Mouse (Mus musculus): ENCODE measurements around the gene Cdcp2.
A peak's percentile ranks its signal among the peaks of the same experiment; 100 is the strongest.
"Not testable (repeated sequence)": the region's sequence is repeated elsewhere in the genome, so short reads cannot be mapped to it uniquely, and the experiment has no call there.

Cdcp2 gene

DNA sequence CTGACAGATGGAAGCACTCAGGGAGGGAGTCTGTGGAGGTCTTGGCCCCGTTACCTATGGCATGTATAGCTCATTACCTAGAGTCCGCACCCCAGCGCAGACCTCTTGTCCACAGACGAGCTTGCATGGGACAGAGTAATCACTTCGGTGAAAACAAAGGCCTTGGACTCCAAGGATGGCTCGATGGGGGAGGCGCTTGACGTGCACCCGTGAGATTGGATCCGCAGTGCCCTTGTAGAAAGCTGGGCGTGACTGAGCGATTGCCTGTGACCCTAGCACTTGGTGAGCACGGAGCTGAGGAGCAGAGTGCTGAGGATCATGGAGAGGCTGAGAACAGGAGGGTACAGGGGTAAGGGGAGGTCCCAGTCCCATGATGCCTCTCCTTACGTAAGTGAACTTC is 5.0 kb upstream of the Cdcp2 start:
- DNase-seq (ENCODE audit: low spot score in 2 of 2), result no peak

DNA sequence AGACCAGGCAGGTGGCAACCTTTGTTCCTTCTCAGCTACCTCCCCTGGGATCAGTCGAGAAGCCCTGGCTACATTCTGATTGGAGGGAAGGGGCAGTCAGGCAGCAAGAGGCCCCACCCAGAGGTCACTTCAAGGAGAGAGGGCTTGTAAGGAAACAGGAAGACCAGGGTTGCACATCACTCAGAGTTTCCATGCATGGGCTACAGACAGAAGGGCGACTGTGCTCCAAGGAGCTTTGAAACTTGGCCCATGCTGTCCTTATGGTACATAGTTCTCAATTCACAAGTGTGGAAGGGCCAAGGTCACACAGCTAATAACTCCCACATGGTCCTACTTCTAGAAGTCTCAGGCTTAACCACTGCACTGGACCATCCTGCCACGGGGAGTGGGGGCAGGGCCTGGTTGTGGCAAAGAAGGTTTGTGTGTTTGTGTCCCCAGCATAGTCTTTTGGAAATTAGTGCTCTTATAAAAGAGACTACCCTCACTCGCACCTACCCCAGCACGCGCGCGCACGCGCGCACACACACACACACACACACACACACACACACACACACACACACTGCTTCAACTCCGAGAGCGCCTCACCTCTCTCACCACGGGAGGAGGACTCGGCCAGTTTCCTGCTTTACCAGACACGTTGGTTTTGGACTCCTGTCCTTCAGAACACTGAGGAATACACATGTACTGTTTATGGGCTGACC is 2.1 kb upstream of the Cdcp2 start:
- no peak for DNase-seq (ENCODE audit: low spot score in 2 of 2)

DNA sequence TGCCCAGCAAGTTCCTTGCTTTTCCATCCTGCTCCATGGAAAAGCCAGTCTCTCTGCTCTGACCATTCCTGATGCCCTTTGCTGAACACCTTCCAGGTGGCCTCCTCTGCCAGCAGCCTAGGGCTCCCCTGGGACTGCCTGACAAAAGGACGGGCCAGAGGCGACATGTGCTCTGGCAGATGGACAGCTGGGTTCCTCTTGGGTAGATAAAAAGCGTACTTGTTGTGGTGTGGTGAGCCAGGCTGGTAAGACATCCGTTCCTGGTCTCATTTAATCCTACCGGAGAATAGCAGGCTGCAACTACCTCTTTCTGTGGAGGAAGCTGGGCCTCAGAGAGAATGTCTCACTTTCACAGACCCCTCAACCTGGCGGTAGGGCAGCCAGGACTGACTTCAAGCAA is 648 bp upstream of the Cdcp2 start:
- no peak for DNase-seq (ENCODE audit: low spot score in 2 of 2)

DNA sequence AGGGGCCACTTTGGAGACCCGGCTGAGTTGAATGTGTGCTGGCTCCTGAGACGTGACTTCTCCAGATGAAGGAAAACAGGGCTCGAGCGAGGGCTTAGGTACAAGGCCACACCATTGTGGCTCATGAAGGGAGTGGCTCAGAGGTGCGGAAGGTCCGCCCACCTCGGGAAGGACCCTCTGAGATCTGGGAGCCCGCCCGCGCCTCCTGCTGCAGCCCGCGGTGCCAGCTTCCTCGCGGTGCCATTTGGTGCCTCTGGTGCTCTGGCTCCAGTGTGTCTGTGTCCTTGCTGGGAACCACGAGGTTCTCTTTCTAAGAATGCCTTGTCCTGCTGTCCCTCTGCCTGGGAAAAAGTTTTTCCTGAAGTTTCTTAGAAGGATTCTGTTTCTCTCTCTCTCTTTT is 1.2 kb downstream of the Cdcp2 start:
- no peak for DNase-seq (ENCODE audit: low spot score in 2 of 2)

DNA sequence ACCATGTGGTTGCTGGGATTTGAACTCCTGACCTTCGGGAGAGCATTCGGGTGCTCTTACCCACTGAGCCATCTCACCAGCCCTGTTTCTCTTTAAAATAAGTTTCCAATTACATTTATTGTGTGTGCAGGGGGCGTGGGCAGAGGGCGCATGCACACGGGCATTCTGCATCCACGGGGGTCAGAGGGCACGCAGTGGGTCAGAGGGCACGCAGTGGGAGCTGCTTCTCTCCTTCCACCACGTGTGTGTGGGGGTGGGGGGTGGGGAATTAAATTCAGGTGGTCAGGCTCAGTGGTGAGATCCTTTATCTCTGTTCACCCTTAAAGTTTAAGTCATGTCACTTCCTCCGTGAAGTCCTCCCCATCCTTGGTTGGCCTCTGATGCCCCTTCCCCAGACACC is 1.7 kb downstream of the Cdcp2 start:
- DNase-seq (ENCODE audit: low spot score in 2 of 2), result no peak

DNA sequence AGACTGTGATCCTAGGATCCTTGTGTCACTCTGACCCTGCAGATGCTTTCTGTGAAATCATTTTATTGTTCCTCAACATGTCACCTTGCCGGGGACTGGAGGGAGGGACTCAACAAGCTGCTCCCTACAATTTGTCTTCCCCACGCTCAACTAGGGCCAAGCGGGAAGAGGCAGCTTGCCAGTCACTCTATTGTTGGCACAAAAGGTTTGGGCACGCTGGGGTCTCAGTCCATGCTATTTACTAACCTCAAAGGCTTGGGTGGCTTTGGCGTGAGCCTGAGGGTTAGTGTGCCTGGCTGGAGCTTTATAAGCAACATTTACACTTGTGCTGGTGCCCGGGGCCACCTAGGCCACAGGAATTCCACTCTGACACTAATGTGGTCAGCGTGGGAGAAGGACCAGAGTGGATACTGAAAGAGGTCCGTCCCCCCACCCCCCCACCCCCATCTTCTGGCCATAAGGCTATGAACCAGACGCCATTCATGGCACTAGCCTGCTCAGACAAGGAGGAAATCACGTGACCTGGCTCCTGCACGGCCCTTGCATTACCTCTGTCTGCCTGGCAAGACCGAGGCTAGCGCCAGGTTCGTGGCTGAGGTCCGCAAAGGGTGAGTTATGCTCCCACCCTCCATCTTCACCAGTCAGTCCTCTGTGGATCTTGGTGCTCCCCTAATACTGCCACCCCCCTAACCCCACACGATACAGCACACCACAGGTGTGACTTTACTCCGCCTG is 2.3 kb downstream of the Cdcp2 start:
- no peak for DNase-seq (ENCODE audit: low spot score in 2 of 2)

DNA sequence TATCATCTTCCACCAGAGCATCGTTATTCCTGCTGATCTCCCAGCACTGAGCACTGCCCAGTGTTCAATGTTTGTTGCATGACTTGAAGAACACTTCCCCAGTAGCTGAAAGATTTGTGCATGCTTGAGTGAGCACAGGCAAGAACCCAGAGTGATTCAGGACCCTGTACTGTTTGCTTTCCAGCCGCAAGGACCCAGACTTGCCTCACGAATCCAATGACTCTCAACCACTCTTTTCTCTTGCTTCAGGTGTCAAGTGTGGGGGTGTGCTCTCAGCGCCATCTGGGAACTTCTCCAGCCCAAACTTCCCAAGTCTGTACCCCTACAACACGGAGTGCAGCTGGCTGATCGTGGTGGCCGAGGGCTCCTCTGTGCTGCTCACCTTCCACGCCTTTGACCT is 5.5 kb downstream of the Cdcp2 start:
- no peak for DNase-seq (ENCODE audit: low spot score in 2 of 2)

DNA sequence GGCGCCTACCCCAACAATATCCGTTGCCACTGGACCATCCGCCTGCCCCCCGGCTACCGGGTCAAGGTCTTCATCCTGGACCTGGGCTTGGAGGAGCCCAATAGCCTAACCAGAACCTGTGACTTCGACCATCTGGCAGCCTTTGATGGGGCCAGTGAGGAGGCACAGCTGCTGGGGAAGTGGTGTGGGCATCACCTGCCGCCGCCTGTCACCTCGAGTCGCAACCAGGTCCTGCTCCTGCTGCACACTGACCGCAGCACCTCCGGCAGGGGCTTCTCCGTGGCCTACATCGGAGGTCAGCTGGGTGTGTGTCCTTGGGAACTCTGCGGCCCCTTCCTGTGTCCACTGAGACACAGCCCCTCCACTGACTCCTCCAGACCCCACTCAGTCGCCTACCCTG is 10.1 kb downstream of the Cdcp2 start:
- DNase-seq (ENCODE audit: low spot score in 2 of 2), result no peak

DNA sequence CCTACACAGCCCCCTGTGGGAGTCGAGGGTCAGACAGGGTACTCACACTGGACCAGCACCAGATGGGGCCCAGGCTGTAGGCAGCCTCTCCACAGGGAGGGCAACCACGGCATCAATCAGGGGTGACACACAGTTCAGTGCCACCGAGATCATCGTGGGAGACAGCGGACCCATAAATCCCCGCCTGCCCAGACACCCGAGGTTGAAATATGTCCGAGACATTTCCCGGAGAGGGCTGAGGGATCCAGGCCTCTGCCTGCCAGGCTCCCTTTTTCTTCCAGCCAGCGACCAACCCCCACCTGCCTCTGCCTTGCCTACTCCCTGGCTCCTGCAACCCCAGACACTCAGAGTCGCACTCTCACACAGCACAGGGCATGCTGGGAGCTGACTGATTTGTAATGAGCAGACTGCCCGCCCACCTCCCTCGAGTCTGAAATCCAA is 11.6 kb downstream of the Cdcp2 start:
- no peak for DNase-seq (ENCODE audit: low spot score in 2 of 2)

DNA sequence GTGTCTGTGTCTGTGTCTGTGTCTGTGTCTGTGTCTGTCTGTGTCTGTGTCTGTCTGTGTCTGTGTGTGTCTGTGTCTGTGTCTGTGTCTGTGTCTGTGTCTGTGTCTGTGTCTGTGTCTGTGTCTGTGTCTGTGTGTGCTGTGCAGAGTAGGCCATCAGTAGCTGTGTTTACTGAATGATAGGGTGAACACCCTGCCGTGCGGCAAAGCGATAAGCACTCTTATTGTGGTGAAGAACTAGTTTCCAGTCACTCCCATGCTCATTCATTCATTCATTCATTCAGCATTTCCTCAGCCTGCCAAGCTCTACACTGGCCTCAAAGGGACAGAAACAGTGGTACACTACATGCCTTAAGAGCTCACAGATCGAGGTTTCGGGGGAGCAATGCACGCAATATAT is 12.5 kb downstream of the Cdcp2 start:
- DNase-seq (ENCODE audit: low spot score in 2 of 2), result not testable (repeated sequence)

DNA sequence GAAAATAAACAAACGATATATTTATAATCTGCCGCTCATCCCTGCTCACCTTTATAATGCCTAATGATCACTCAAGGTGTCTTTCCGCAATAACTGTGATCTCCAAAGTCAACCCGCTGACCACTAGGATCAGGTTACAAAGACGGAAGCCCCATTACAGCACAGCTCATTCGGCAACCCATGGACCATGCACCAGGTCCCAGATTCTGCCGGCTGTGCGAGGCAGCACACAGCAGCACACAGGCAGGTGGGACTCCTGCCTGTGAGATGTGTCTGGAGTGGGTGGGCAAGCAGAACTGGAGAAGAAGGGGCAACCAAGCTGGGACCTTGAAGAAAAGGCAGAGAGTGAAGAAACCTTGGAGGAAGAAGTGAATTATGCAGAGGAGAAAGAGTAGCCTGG is 17.6 kb downstream of the Cdcp2 start:
- DNase-seq (ENCODE audit: low spot score in 2 of 2), result no peak

DNA sequence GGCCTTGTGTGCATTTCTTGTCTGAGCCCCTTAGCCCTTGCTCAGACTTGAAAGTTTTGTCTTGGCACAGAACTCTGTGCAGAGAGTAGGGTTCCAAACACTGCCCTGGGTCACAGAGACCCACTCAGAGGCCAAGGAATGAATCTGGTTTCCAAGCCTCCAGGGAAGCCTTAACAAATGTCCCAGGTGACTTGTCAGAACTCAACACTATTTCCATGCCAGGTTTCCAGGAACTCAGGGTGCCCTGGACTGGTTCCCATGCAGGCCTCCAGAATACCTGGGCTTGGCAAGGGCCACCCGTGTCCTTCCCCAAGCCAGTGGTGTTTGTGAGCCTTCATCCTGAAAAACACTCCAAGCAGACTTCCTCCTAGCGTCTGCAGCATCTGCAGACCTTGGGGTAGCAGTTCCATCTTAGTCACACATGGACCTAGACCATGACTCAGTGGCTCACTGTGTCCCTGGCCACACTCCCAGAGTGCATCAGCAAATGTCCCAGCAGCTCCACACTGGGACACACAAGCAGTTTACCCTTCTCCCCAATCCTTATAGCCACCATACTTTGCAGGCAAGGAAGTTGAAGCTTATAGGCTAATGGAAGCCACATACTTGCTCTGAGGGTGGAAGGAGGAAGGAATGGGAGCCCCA is 21.2 kb downstream of the Cdcp2 start:
- DNase-seq (ENCODE audit: low spot score in 2 of 2), result no peak

DNA sequence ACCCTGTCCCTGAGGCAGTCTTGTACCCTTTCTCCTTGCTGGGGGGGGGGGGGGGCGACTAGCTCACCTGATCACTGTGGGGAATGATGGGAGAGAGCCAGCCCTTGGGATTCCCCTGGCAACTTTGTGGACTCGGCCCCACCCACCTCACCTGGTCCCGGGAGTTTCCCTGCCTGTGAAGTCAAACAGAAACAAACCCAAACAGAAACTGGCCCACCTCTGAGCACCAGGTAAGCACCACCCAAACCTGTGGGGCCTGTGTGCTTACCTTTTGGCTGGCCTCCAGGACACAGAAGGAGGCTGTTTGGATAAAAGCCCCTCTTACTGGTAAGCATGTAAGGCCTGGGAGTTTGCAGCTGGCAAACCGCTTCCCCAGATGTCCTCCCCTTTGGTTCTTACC is 22.4 kb downstream of the Cdcp2 start:
- no peak for DNase-seq (ENCODE audit: low spot score in 2 of 2)

DNA sequence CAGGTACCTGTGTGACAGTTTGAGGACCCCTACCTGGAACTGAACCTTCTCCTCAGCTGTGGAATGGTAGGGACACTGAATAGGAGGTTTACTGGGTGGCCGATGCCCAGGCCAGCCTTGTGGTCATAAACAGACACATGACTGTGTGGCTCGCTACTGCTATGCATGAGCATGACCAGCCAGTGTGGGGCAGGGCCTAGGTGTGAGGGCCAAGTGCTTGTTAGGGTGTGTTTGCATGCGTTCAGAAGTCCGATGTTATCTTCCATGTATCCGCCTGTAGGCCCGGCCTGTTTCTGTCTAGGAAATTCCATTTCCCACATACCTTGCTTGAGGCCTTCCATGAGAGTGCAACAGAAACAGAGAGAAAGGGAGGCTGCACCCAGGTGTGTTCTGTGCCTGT is 24.0 kb downstream of the Cdcp2 start:
- DNase-seq (ENCODE audit: low spot score in 2 of 2), result no peak

DNA sequence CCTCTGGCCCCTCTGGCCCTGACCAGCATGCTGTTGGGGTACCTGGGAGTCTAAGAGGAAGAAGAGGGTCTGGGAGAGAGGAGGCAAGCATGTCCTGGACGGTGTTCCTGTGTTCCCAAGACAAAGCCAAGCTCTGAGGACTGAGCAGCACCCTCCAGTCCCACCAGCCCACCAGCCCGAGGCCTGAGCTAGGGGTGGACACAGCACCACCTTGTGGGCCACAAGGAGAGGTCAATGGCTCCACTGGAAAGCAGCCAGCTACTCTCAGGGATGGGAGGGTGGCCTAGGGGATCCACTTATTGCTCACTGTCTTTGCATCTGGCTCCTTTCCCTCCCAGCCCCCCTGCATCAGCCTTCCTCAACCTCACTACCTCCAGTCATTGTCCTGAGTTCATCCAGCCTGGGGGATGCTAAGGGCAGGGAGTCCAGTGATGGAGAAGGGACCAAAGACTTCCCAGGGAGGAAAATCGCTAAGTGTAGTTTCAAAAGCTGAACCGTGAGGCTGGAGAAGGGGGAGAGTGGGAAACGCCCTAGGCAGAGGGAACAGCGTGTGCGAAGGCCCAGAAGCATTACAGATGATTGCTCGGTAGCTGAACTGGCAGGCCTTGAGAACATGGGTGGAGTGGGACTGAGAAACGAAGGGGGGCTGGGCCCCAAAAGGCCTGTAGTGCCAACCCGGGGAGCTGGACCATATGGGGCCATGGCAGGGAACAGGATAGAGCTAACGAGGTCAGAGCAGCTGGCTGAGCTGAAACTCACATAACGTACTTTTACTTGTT is 24.7 kb downstream of the Cdcp2 start:
- DNase-seq (ENCODE audit: low spot score in 2 of 2), result no peak

DNA sequence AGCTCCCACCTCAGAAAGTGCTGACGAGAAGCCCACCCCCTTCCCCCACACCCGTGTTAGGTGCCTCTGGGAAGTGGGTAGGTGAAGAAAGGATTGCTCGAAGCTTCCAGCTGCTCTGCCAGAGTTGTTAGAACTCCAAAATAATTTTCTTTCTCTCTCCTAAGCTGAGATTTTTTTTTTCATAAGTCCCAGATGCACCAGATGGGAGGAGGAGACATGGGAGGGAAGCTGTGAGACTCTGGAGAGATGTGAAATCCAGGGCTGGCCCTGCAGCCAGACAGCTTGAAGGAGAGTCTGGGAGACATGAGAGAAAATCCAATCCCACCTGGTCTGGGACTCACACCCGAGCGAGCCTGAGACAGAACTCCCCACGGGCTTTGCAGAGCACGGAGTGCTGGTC is 27.7 kb downstream of the Cdcp2 start:
- DNase-seq (ENCODE audit: low spot score in 2 of 2), result peak in 1 of 2 experiments; percentile 36

DNA sequence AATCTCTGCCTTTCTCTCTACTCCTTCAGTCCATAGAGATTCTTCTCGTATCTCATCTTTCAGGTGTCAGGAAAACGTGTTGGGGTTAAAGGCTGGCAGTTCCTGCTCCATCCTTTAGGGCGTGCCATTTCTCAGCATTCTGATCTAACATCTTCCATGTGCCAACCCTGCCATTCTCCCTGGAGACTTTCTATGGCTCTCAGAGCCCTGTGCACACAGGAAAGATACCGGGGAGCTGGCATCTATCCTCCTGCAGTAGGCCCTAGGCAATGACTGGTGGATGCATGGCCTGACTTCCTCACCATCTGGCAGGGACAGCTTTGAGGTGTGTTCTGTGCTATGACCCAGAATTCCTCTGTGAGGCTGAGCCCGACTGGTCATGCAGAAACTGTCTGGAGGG is 28.4 kb downstream of the Cdcp2 start:
- DNase-seq (ENCODE audit: low spot score in 2 of 2), result no peak

DNA sequence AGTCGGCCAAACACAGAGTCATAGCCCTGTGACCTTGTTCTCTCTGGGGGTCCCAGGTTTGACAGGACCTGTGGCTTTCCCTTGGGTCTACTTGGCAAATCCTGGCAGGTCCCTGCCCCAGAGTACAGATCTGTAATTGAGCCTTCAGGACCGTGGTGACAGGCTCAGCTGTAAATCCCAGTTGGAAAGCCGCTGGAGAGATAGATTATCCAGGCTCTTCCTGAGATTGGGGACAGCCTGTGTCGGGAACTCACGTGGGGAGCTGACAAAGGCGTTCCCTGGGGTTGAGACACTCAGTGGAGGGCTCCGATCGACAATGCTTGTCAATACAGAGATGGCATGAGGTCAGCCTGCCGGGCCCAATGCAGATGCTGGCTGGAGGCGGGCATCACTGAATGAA is 29.7 kb downstream of the Cdcp2 start:
- no peak for DNase-seq (ENCODE audit: low spot score in 2 of 2)

DNA sequence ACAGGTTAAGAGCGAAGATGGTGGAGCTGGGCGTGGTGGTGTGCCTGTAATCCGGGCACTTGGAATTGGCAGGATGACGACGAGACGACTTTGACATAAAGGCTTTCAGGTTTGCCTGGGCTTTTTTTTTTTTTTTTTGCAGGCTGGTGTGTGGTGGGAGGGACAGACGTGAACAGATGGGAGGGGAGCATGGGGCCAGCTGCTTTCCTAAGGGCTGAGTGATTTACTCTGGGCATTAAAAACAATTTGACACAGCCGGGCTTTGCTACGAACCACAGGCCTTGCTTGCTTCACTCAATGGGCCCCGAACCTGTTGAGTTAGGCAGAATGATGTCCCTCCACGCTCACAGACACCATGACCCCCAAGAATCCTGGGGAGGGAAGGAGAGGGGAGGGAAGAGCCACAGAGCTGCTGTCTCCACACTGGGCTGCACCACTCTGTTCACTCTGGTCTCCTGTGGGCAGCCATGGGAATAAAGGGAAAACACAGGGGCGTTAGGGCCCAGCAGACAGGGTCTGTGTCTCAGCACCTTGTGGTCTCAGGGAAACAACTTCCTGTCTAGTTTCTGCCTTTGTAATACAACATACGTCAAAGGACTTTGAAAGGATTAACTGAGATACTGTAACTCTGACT is 30.3 kb downstream of the Cdcp2 start:
- DNase-seq (ENCODE audit: low spot score in 2 of 2), result no peak

DNA sequence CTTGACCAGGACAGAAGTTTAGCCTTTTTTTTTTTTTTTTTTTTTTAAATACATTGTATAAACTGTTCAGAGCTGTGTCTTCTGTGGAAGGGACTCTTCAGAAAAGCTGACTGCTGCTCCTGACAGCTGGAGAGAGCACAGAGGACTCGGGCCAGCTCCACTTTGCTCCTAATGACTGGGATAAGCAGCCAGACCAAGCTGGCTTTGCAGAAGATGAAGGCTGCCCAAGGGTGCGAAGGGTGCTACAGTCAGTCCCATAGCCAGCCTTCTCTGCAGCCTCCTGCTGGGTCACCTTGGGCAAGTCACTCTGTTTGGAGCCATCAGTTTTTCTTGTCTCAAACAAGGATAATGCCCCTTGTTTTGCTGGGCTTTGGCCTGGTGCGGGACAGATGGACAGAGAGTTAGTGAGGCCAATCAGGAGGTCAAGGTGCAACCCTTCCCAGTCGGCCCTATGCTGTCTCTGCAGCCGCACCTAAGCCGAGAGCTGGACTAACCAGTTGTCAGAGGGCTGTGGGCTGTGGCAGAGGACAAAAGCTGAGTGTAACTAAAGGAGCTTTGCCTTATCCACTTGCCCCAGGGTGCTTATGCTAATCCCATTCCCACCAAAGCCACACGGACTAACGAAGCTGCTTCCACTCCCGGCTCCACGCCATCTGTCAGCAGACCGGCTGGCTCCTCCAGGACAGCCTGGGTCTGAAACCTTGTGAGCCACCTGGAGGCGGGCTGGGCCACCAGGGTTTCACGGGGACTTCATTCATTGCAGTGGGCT is 31.4 kb downstream of the Cdcp2 start:
- DNase-seq (ENCODE audit: low spot score in 2 of 2), result no peak

DNA sequence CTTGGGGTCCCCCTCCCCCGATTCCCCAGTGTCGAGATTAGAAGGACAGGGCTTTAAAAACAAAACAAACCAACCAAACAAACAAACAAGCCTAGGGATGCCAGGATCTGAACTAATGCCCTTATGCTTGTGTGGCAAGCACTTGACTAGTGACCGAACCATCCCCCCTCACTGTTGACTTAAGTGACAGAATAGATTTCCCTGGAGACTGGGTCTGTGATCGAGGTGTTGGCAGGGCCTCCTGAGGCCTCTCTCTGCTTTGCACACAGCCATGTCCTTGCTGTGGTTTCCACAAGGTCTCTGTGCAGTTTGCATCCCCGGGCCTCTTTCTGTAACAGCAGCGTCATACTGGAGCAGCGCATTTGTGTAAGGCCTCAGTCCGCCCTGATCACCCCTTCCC is 32.7 kb downstream of the Cdcp2 start:
- no peak for DNase-seq (ENCODE audit: low spot score in 2 of 2)

Measured in left cerebral cortex, adult 9 months (tissue).